Mouse (Mus musculus) liver, embryonic 11.5 days (tissue): Measurements from ENCODE around the gene Manba. TPM values are rescaled to one million over a fixed set of nuclear protein-coding genes. Genes with fewer than 3 reads are reported as not detected.

Experiments
- ATAC-seq: fragments of 200-750 bp; cut with Nextera tagmentation; replicated peaks from 2 replicates; pipeline ENCODE4 v1.8.0; 2017; ENCODE audit warnings: moderate number of reproducible peaks, mild to moderate bottlenecking, moderate TSS enrichment, moderate library complexity; ENCODE audit not compliant: low FRiP score
- DNase-seq: peaks from one replicate; pipeline ENCODE4 v3.0.0-alpha.2; 2017; ENCODE audit warnings: low spot score
- H3K27ac ChIP-seq: fragments of 300-500 bp; sonication (generic); 2 replicates; pipeline ENCODE4 v1.5.1; 2014; ENCODE audit warnings: mild to moderate bottlenecking, low read depth, low read length, control low read depth
- H3K27me3 ChIP-seq: fragments of 300-500 bp; sonication (generic); replicated peaks from 2 replicates; pipeline ENCODE4 v1.6.1; 2014; ENCODE audit warnings: low read length, mixed read lengths; ENCODE audit not compliant: control insufficient read depth, insufficient read depth
- H3K36me3 ChIP-seq: fragments of 300-500 bp; sonication (generic); 2 replicates; pipeline ENCODE4 v1.6.1; 2014; ENCODE audit warnings: mild to moderate bottlenecking, low read length, moderate library complexity, mixed read lengths; ENCODE audit not compliant: control insufficient read depth, insufficient read depth
- H3K4me1 ChIP-seq: fragments of 300-500 bp; sonication (generic); replicated peaks from 2 replicates; pipeline ENCODE4 v1.6.1; 2014; ENCODE audit warnings: low read length, mixed read lengths; ENCODE audit not compliant: control insufficient read depth, insufficient read depth
- H3K4me2 ChIP-seq: fragments of 300-500 bp; sonication (generic); 2 replicates; pipeline ENCODE4 v1.6.1; 2014; ENCODE audit warnings: mild to moderate bottlenecking, control low read depth, moderate library complexity
- H3K4me3 ChIP-seq: fragments of 300-500 bp; sonication (generic); 2 replicates; pipeline ENCODE4 v1.5.1; 2014; ENCODE audit warnings: low read depth, low read length, control low read depth
- H3K9ac ChIP-seq: fragments of 300-500 bp; sonication (generic); 2 replicates; pipeline ENCODE4 v1.6.1; 2014; ENCODE audit warnings: low read depth, low read length, control low read depth
- H3K9me3 ChIP-seq: fragments of 300-500 bp; sonication (generic); 2 replicates; pipeline ENCODE4 v1.6.1; 2016; ENCODE audit warnings: low read length, inconsistent platforms, mixed read lengths; ENCODE audit not compliant: control insufficient read depth
- WGBS: fragments of 180-500 bp; shearing (Covaris S2); extraction: QIAGEN DNeasy Blood & Tissue Kit; methylation state at CpG from one replicate; pipeline ENCODE4 v1.1.7; 2014; 5-methylcytosine and 5-hydroxymethylcytosine counted together
- polyA plus RNA-seq: library from polyadenylated mRNA; unstranded; fragments of >200 nt; fragmentation: Nextera tagmentation; extraction: Ambion mirVana; gene quantifications from 2 replicates; pipeline ENCODE4 v1.2.1, GENCODE M21; 2014

Manba gene
- polyA plus RNA-seq, 1 experiment from 2014 or later, result 9.7 TPM

GRCm38 (mm10) chr3:135556052-135556587 lies 70.7 kb downstream of the Manba start:
- Histone ChIP-seq H3K27ac (no peak overlapping the region), H3K36me3 (peaks cover 2% of the 10 kb centered on the region; the same call in 1 of the 2 replicates), H3K4me1 (no peaks in the 10 kb centered on the region), H3K4me3 (no peak overlapping the region), H3K9me3 (no peaks in the 10 kb centered on the region), H3K4me2 (no peak overlapping the region), H3K27me3 (no peaks in the 10 kb centered on the region), H3K9ac (no peak overlapping the region)
- WGBS, result 70% methylated on average over 7 of the region's 7 CpGs
- DNase-seq (no peak), ATAC-seq (no peak)

GRCm38 (mm10) chr3:135556851-135557662 lies 71.6 kb downstream of the Manba start:
- Histone ChIP-seq H3K9ac (no peak overlapping the region), H3K4me1 (no peaks in the 10 kb centered on the region), H3K9me3 (no peaks in the 10 kb centered on the region), H3K4me3 (no peak overlapping the region), H3K36me3 (peaks cover 2% of the 10 kb centered on the region; the same call in 1 of the 2 replicates), H3K27me3 (no peaks in the 10 kb centered on the region), H3K4me2 (no peak overlapping the region), H3K27ac (no peak overlapping the region)
- ATAC-seq (no peak), DNase-seq (no peak)
- WGBS, result 87% methylated on average over 12 of the region's 12 CpGs

- no peaks in the 10 kb centered on the region for H3K36me3 ChIP-seq
- H3K4me1 ChIP-seq, result no peaks in the 10 kb centered on the region
- H3K4me2 ChIP-seq, result no peak overlapping the region
- H3K9ac ChIP-seq, result no peak overlapping the region
- no peak overlapping the region for H3K27ac ChIP-seq
- H3K27me3 ChIP-seq, result no peaks in the 10 kb centered on the region
- H3K4me3 ChIP-seq, result no peak overlapping the region
- 82% methylated on average over 7 of the region's 7 CpGs for whole genome bisulfite sequencing
- DNase-seq, result no peak
- ATAC-seq, result no peak
- no peaks in the 10 kb centered on the region for H3K9me3 ChIP-seq
These were observed 76.6 kb downstream of the Manba start for GRCm38 (mm10) chr3:135562036-135562435.

- Histone ChIP-seq H3K9ac (no peak overlapping the region), H3K27me3 (no peaks in the 10 kb centered on the region), H3K9me3 (no peaks in the 10 kb centered on the region), H3K4me2 (no peak overlapping the region), H3K4me3 (no peak overlapping the region), H3K4me1 (no peaks in the 10 kb centered on the region), H3K36me3 (no peaks in the 10 kb centered on the region), H3K27ac (no peak overlapping the region)
- ATAC-seq (no peak), DNase-seq (no peak)
- WGBS, result 83% methylated on average over 17 of the region's 17 CpGs
These were observed 77.8 kb downstream of the Manba start for GRCm38 (mm10) chr3:135563163-135563689.

GRCm38 (mm10) chr3:135564706-135565105 lies 79.3 kb downstream of the Manba start:
- no peaks in the 10 kb centered on the region for H3K9me3 ChIP-seq
- ATAC-seq (no peak), DNase-seq (no peak)
- no peak overlapping the region for H3K9ac ChIP-seq
- H3K4me3 ChIP-seq, result no peak overlapping the region
- WGBS, result 87% methylated on average over 9 of the region's 9 CpGs
- no peaks in the 10 kb centered on the region for H3K36me3 ChIP-seq
- no peaks in the 10 kb centered on the region for H3K4me1 ChIP-seq
- no peaks in the 10 kb centered on the region for H3K27me3 ChIP-seq
- H3K27ac ChIP-seq, result no peak overlapping the region
- H3K4me2 ChIP-seq, result no peak overlapping the region

- Histone ChIP-seq H3K27me3 (no peaks in the 10 kb centered on the region), H3K36me3 (no peaks in the 10 kb centered on the region), H3K4me3 (no peak overlapping the region), H3K4me1 (no peaks in the 10 kb centered on the region), H3K4me2 (no peak overlapping the region), H3K9me3 (no peaks in the 10 kb centered on the region), H3K27ac (no peak overlapping the region), H3K9ac (no peak overlapping the region)
- ATAC-seq, result no peak
- WGBS, result 58% methylated on average over 4 of the region's 4 CpGs
- DNase-seq, result no peak
These were observed 79.9 kb downstream of the Manba start for GRCm38 (mm10) chr3:135565306-135565705.

GRCm38 (mm10) chr3:135567888-135568287 lies 82.5 kb downstream of the Manba start:
- Histone ChIP-seq H3K27me3 (no peaks in the 10 kb centered on the region), H3K9ac (no peak overlapping the region), H3K36me3 (0 out of 2 replicates have a peak, but pooled peaks cover 2% of the 10 kb centered on the region), H3K4me3 (no peak overlapping the region), H3K4me1 (no peaks in the 10 kb centered on the region), H3K9me3 (no peaks in the 10 kb centered on the region), H3K4me2 (no peak overlapping the region), H3K27ac (no peak overlapping the region)
- 59% methylated on average over 6 of the region's 6 CpGs for WGBS
- no peak for ATAC-seq
- no peak for DNase-seq

GRCm38 (mm10) chr3:135568633-135569032 lies 83.2 kb downstream of the Manba start:
- H3K4me2 ChIP-seq, result no peak overlapping the region
- no peaks in the 10 kb centered on the region for H3K27me3 ChIP-seq
- 0 out of 2 replicates have a peak, but pooled peaks cover 2% of the 10 kb centered on the region for H3K36me3 ChIP-seq
- H3K9me3 ChIP-seq, result no peaks in the 10 kb centered on the region
- no peaks in the 10 kb centered on the region for H3K4me1 ChIP-seq
- H3K9ac ChIP-seq, result no peak overlapping the region
- H3K4me3 ChIP-seq, result no peak overlapping the region
- no peak for DNase-seq
- H3K27ac ChIP-seq, result no peak overlapping the region
- WGBS, result 38% methylated on average over 5 of the region's 5 CpGs
- no peak for ATAC-seq
